Mouse (Mus musculus) liver, postnatal 0 days (tissue): ENCODE results near the gene Prokr1. TPM values are rescaled to one million over a fixed set of nuclear protein-coding genes. Genes with fewer than 3 reads are reported as not detected.

Experiments used
- ATAC-seq: fragments of 200-750 bp; cut with Nextera tagmentation; 2 replicates; pipeline ENCODE4 v1.8.0; 2017; ENCODE audit warnings: mild to moderate bottlenecking, moderate library complexity
- DNase-seq: peaks from one replicate; pipeline ENCODE4 v3.0.0-alpha.2; 2016
- H3K27ac ChIP-seq: fragments of 300-500 bp; sonication (generic); 2 replicates; pipeline ENCODE4 v1.5.1; 2014; ENCODE audit warnings: antibody characterized with exemption, moderate library complexity, mild to moderate bottlenecking, low read depth
- H3K27me3 ChIP-seq: fragments of 300-500 bp; sonication (generic); 2 replicates; pipeline ENCODE4 v1.6.1; 2014; ENCODE audit warnings: low read length, control low read depth, mixed read lengths; ENCODE audit not compliant: insufficient read depth
- H3K36me3 ChIP-seq: fragments of 300-500 bp; sonication (generic); replicated peaks from 2 replicates; pipeline ENCODE4 v1.6.1; 2014; ENCODE audit warnings: mild to moderate bottlenecking, control low read depth, low read length, moderate library complexity, mixed read lengths; ENCODE audit not compliant: insufficient read depth
- H3K4me1 ChIP-seq: fragments of 300-500 bp; sonication (generic); 2 replicates; pipeline ENCODE4 v1.6.1; 2014; ENCODE audit warnings: antibody characterized with exemption, mild to moderate bottlenecking, control low read depth; ENCODE audit not compliant: insufficient read depth
- H3K4me2 ChIP-seq: fragments of 300-500 bp; sonication (generic); 2 replicates; pipeline ENCODE4 v1.6.1; 2014; ENCODE audit warnings: low read depth, mild to moderate bottlenecking, low read length, moderate library complexity, mixed read lengths
- H3K4me3 ChIP-seq: fragments of 300-500 bp; sonication (generic); 2 replicates; pipeline ENCODE4 v1.5.1; 2014; ENCODE audit warnings: low read depth, low read length
- H3K9ac ChIP-seq: fragments of 300-500 bp; sonication (generic); replicated peaks from 2 replicates; pipeline ENCODE4 v1.6.1; 2014; ENCODE audit warnings: mild to moderate bottlenecking, moderate library complexity
- H3K9me3 ChIP-seq: fragments of 300-500 bp; sonication (generic); 2 replicates; pipeline ENCODE4 v1.6.1; 2016; ENCODE audit warnings: mild to moderate bottlenecking, control low read depth, low read length, mixed read lengths
- CTCF ChIP-seq: sonication (generic); IDR thresholded peaks from 2 replicates; pipeline ENCODE4 v1.5.1; 2016; ENCODE audit warnings: antibody characterized with exemption, low read depth
- EP300 ChIP-seq: IDR thresholded peaks from 2 replicates; pipeline ENCODE4 v1.6.1; 2016; ENCODE audit warnings: antibody characterized with exemption, low read depth, mild to moderate bottlenecking
- WGBS: fragments of 180-500 bp; shearing (Covaris S2); extraction: QIAGEN DNeasy Blood & Tissue Kit; methylation state at CpG from one replicate; pipeline ENCODE4 v1.1.7; 2014; ENCODE audit not compliant: insufficient replicate concordance; 5-methylcytosine and 5-hydroxymethylcytosine counted together
- polyA plus RNA-seq: library from polyadenylated mRNA; unstranded; fragments of >200 nt; fragmentation: Nextera tagmentation; extraction: Ambion mirVana; gene quantifications from 2 replicates; pipeline ENCODE4 v1.2.1, GENCODE M21; 2015

Prokr1 gene
- polyA plus RNA-seq, 1 experiment from 2014 or later = 1.1 TPM

DNA sequence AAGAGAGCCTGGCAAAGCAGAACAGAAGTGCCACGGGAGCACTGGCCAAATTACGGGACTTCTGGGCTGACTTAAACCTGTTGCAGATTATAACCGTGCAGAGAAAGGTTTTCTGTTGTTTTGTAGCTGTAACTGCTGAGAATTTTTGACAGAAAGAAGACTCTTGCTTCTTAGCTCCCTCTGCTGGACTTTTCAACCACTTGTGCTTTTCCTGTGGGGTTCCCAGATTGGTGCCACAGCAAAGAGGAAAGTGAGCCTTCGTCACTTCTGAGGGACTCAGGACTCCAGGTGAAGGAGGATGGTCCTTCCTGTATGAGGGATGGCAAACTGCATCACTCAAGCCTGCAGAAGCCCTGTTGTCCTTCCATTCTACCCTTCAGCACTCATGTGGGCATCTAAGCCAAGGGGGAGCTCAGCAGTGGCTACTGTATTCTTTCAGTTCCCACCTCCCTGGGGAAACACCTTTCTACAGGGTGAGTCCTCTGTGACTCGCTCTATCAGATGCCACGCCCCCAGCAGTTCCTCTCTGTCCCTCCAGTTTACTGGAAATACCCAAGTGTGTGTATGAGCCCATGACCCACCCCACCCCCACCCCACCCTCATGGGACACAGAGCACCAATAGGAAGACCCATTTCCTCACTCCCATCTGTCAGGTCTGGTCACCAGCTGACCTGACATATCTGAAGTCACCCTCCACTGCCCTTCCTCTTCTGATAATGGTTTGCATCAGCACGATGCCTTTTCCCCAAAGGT is 38.3 kb downstream of the Prokr1 start:
- Histone ChIP-seq H3K4me3 (no peak overlapping the region), H3K27ac (no peak overlapping the region), H3K36me3 (no peaks in the 10 kb centered on the region), H3K9me3 (no peaks in the 10 kb centered on the region), H3K4me2 (peak overlapping the region; percentile 42; the same call in 1 of the 2 replicates), H3K27me3 (no peaks in the 10 kb centered on the region), H3K4me1 (peaks cover 7% of the 10 kb centered on the region; the same call in 1 of the 2 replicates), H3K9ac (no peak overlapping the region)
- DNase-seq (peak; percentile 47), ATAC-seq (peak; percentile 63)
- TF ChIP-seq CTCF (peak; percentile 72), EP300 (no peak)
- 29% methylated on average over 7 of the region's 7 CpGs for WGBS

- Histone ChIP-seq H3K36me3 (no peaks in the 10 kb centered on the region), H3K4me2 (no peak overlapping the region), H3K9me3 (no peaks in the 10 kb centered on the region), H3K4me1 (peaks cover 9% of the 10 kb centered on the region), H3K9ac (no peak overlapping the region), H3K27ac (no peak overlapping the region), H3K4me3 (no peak overlapping the region), H3K27me3 (no peaks in the 10 kb centered on the region)
- 61% methylated on average over 7 of the region's 7 CpGs for WGBS
- ATAC-seq (no peak), DNase-seq (no peak)
- no peak for TF ChIP-seq EP300
- no peak for TF ChIP-seq CTCF
Measured at GRCm38 (mm10) chr6:87547836-87548235, 42.7 kb downstream of the Prokr1 start.

DNA sequence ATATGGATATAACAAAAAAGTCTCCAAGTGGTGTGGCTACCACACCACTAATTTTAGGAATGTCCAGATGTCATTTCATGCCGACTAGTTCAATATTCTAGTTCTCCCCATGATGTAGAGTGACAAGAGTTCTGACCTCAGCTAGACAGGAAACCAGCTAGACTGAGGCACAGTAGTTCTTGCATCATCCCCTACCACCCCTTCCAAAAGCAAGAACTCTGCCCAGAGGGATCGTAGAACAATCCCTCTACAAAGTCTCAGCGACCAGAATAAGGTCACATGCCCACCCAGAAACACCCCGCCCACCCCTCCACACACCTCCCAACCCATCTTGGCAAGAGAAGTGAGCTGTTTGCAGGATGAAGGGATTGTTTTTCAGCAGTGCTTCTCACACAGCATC is 43.1 kb downstream of the Prokr1 start:
- no peak overlapping the region for H3K9ac ChIP-seq
- no peaks in the 10 kb centered on the region for H3K27me3 ChIP-seq
- ATAC-seq = no peak
- TF ChIP-seq CTCF (no peak), EP300 (no peak)
- no peak for DNase-seq
- no peaks in the 10 kb centered on the region for H3K36me3 ChIP-seq
- H3K4me2 ChIP-seq = no peak overlapping the region
- WGBS = 58% methylated on average over 4 of the region's 4 CpGs
- H3K4me1 ChIP-seq = peaks cover 13% of the 10 kb centered on the region
- no peak overlapping the region for H3K4me3 ChIP-seq
- no peaks in the 10 kb centered on the region for H3K9me3 ChIP-seq
- no peak overlapping the region for H3K27ac ChIP-seq

- TF ChIP-seq CTCF (no peak), EP300 (no peak)
- Histone ChIP-seq H3K36me3 (no peaks in the 10 kb centered on the region), H3K9ac (no peak overlapping the region), H3K9me3 (no peaks in the 10 kb centered on the region), H3K4me3 (no peak overlapping the region), H3K27me3 (no peaks in the 10 kb centered on the region), H3K27ac (no peak overlapping the region), H3K4me2 (no peak overlapping the region), H3K4me1 (peaks cover 21% of the 10 kb centered on the region)
- DNase-seq (no peak), ATAC-seq (no peak)
- 68% methylated on average over 1 of the region's 1 CpGs for WGBS
Measured at GRCm38 (mm10) chr6:87545331-87546217, 45.0 kb downstream of the Prokr1 start.

DNA sequence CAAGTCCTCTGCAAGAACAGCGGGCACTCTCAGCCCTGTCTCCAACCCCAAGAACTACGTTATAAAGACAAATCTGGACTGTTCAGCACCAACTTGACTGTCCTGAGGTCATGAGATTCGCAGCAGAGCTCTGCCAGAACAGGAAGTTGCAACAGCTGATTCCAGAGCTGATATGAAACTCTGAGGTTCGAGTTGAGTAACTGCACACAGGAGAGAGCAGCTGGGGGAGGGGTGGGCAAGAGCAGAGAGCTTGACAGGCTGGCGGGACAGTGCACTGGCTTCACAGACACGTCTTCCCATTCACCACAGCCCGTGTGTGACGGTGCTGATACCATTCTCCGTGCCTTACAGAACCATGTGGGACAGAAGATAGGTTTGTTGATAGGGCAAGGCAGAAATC is 48.5 kb downstream of the Prokr1 start:
- Histone ChIP-seq H3K36me3 (no peaks in the 10 kb centered on the region), H3K9me3 (no peaks in the 10 kb centered on the region), H3K27me3 (peaks cover 4% of the 10 kb centered on the region; the same call in 1 of the 2 replicates), H3K4me2 (peak overlapping the region; percentile 52), H3K27ac (peak overlapping the region; percentile 62), H3K9ac (peak overlapping the region; percentile 39), H3K4me3 (no peak overlapping the region), H3K4me1 (peaks cover 32% of the 10 kb centered on the region)
- TF ChIP-seq CTCF (no peak), EP300 (peak; percentile 85)
- DNase-seq (peak; percentile 88), ATAC-seq (peak; percentile 92)
- WGBS = 8% methylated on average over 9 of the region's 9 CpGs

DNA sequence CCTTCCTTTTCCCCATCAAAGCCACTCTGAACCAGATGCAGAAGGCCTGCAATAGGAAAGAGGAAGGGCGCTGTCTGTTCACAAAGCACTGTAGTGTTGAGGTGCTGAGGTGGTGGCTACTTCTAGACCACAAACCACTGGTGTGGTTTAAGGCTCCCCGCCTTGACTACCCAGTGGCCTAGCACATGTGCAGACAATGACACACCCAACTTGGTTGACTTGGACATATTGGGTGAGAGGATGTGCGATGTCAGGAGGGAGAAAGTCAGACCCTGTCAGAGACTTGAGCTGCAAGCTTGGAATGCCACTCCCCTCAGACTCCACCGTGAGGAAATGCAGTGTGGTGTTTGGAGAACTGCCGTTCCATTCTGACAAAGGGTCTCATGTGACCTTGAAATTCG is 49.4 kb downstream of the Prokr1 start:
- 26% methylated on average over 6 of the region's 6 CpGs for WGBS
- peak; percentile 40 for ATAC-seq
- Histone ChIP-seq H3K27me3 (peaks cover 4% of the 10 kb centered on the region; the same call in 1 of the 2 replicates), H3K9me3 (no peaks in the 10 kb centered on the region), H3K27ac (peak overlapping the region; percentile 62), H3K9ac (no peak overlapping the region), H3K4me1 (peaks cover 32% of the 10 kb centered on the region), H3K36me3 (no peaks in the 10 kb centered on the region), H3K4me2 (no peak overlapping the region), H3K4me3 (no peak overlapping the region)
- DNase-seq = peak; percentile 65
- TF ChIP-seq CTCF (no peak), EP300 (no peak)
